Mouse (Mus musculus): ENCODE measurements around the gene Ube2e2. TPM values are rescaled to one million over a fixed set of nuclear protein-coding genes. Genes with fewer than 3 reads are reported as not detected.
"Not testable (repeated sequence)": the region's sequence is repeated elsewhere in the genome, so short reads cannot be mapped to it uniquely, and the experiment has no call there.

The Ube2e2 gene
- total and polyA plus RNA-seq, 2 experiments from 2014 or later = 74.8 to 161 TPM

- Histone ChIP-seq H3K4me3 (ENCODE audit: low read depth, low read length) (no peak overlapping the region), H3K9me3 (ENCODE audit: low read length) (no peaks in the 10 kb centered on the region), H3K27me3 (ENCODE audit: insufficient read depth, low read length) (no peaks in the 10 kb centered on the region), H3K4me1 (ENCODE audit: insufficient read depth) (no peaks in the 10 kb centered on the region), H3K36me3 (ENCODE audit: insufficient read depth) (no peaks in the 10 kb centered on the region), H3K9ac (no peak overlapping the region), H3K4me2 (ENCODE audit: low read depth) (no peak overlapping the region), H3K27ac (ENCODE audit: low read depth, low read length) (no peak overlapping the region)
- TF ChIP-seq CTCF (IDR thresholded peaks at IDR 0.05; ENCODE audit: low read depth) = no peak
- ATAC-seq (no peak), DNase-seq (no peak)
- 57% methylated on average over 3 of the region's 3 CpGs for WGBS
Measured at GRCm38 (mm10) chr14:18678121-18678836, 215.8 kb downstream of the Ube2e2 start.

DNA sequence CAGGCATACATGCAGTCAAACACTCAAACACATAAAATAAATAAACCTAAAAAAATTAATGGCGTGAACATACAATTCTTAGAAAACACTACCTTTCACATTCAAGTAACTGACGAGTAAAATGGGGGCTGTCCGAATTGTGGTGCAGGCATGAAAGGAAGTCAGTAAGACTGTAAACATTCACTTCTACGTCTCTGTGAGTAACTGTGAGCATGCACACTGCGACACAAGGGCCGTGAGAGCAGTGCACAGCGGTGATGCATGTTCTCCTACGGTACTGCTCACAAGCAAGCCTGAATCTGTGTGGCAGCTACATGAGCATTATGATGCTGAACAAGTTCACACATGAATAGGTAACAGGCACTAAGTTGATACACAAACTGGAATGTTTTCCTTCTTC is 223.4 kb downstream of the Ube2e2 start:
- Histone ChIP-seq H3K4me2 (ENCODE audit: low read depth) (no peak overlapping the region), H3K4me3 (ENCODE audit: low read depth, low read length) (no peak overlapping the region), H3K9me3 (ENCODE audit: low read length) (no peaks in the 10 kb centered on the region), H3K27ac (ENCODE audit: low read depth, low read length) (no peak overlapping the region), H3K36me3 (ENCODE audit: insufficient read depth) (no peaks in the 10 kb centered on the region), H3K27me3 (ENCODE audit: insufficient read depth, low read length) (no peaks in the 10 kb centered on the region), H3K9ac (no peak overlapping the region), H3K4me1 (ENCODE audit: insufficient read depth) (no peaks in the 10 kb centered on the region)
- TF ChIP-seq CTCF (IDR thresholded peaks at IDR 0.05; ENCODE audit: low read depth) = no peak
- ATAC-seq (no peak), DNase-seq (no peak)
- WGBS = 89% methylated on average over 8 of the region's 8 CpGs

- Histone ChIP-seq H3K4me1 (ENCODE audit: insufficient read depth) (no peaks in the 10 kb centered on the region), H3K27ac (ENCODE audit: low read depth, low read length) (no peak overlapping the region), H3K36me3 (ENCODE audit: insufficient read depth) (no peaks in the 10 kb centered on the region), H3K27me3 (ENCODE audit: insufficient read depth, low read length) (no peaks in the 10 kb centered on the region), H3K9ac (no peak overlapping the region), H3K4me3 (ENCODE audit: low read depth, low read length) (no peak overlapping the region), H3K4me2 (ENCODE audit: low read depth) (no peak overlapping the region), H3K9me3 (ENCODE audit: low read length) (no peaks in the 10 kb centered on the region)
- 64% methylated on average over 2 of the region's 2 CpGs for WGBS
- ATAC-seq = no peak
- no peak for DNase-seq
- TF ChIP-seq CTCF (IDR thresholded peaks at IDR 0.05; ENCODE audit: low read depth) = no peak
Measured at GRCm38 (mm10) chr14:18669301-18669935, 224.6 kb downstream of the Ube2e2 start.

- 93% methylated on average over 4 of the region's 4 CpGs for WGBS
- H3K9me3 ChIP-seq (ENCODE audit: low read length); H3K4me1 ChIP-seq (ENCODE audit: insufficient read depth); H3K4me2 ChIP-seq (ENCODE audit: low read depth); H3K27ac ChIP-seq (ENCODE audit: low read depth, low read length); H3K4me3 ChIP-seq (ENCODE audit: low read depth, low read length); DNase-seq; H3K27me3 ChIP-seq (ENCODE audit: insufficient read depth, low read length); H3K36me3 ChIP-seq (ENCODE audit: insufficient read depth); ATAC-seq; H3K9ac ChIP-seq: not testable (repeated sequence)
Measured at GRCm38 (mm10) chr14:18668309-18668708, 225.8 kb downstream of the Ube2e2 start.

- H3K4me1 ChIP-seq (ENCODE audit: insufficient read depth) = no peaks in the 10 kb centered on the region
- no peak overlapping the region for H3K27ac ChIP-seq (ENCODE audit: low read depth, low read length)
- H3K4me2 ChIP-seq (ENCODE audit: low read depth) = no peak overlapping the region
- DNase-seq (no peak), ATAC-seq (no peak)
- TF ChIP-seq CTCF (IDR thresholded peaks at IDR 0.05; ENCODE audit: low read depth) = no peak
- no peak overlapping the region for H3K4me3 ChIP-seq (ENCODE audit: low read depth, low read length)
- H3K27me3 ChIP-seq (ENCODE audit: insufficient read depth, low read length) = no peaks in the 10 kb centered on the region
- WGBS = 94% methylated on average over 2 of the region's 2 CpGs
- no peaks in the 10 kb centered on the region for H3K36me3 ChIP-seq (ENCODE audit: insufficient read depth)
- H3K9ac ChIP-seq = no peak overlapping the region
- no peaks in the 10 kb centered on the region for H3K9me3 ChIP-seq (ENCODE audit: low read length)
Measured at GRCm38 (mm10) chr14:18667755-18668154, 226.3 kb downstream of the Ube2e2 start.

DNA sequence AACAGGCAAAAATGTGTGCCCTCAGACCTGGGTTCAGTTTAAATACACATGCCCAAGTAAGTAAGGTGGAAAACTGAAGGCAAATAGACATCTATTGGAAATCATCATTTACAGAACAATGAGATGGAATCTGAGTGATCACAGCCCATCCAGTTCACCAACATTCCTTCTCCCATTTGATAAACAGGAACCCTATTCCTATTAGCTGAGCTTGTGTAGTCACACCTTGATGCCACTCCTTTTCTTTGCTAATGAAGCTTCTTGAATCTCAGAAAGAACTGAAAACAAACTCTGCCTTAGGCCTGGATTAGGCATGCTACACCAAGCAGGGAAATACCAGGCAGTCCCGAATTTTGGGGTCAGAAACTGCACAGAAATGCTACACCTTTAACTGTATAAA is 227.8 kb downstream of the Ube2e2 start:
- Histone ChIP-seq H3K4me3 (ENCODE audit: low read depth, low read length) (no peak overlapping the region), H3K4me1 (ENCODE audit: insufficient read depth) (no peaks in the 10 kb centered on the region), H3K9ac (no peak overlapping the region), H3K36me3 (ENCODE audit: insufficient read depth) (no peaks in the 10 kb centered on the region), H3K9me3 (ENCODE audit: low read length) (no peaks in the 10 kb centered on the region), H3K27ac (ENCODE audit: low read depth, low read length) (no peak overlapping the region), H3K27me3 (ENCODE audit: insufficient read depth, low read length) (no peaks in the 10 kb centered on the region), H3K4me2 (ENCODE audit: low read depth) (no peak overlapping the region)
- no peak for TF ChIP-seq CTCF (IDR thresholded peaks at IDR 0.05; ENCODE audit: low read depth)
- DNase-seq (no peak), ATAC-seq (no peak)
- 76% methylated on average over 1 of the region's 1 CpGs for WGBS

GRCm38 (mm10) chr14:18665267-18666024 is 228.6 kb downstream of the Ube2e2 start:
- H3K4me1 ChIP-seq (ENCODE audit: insufficient read depth) = no peaks in the 10 kb centered on the region
- no peaks in the 10 kb centered on the region for H3K27me3 ChIP-seq (ENCODE audit: insufficient read depth, low read length)
- H3K9ac ChIP-seq = no peak overlapping the region
- H3K9me3 ChIP-seq (ENCODE audit: low read length) = no peaks in the 10 kb centered on the region
- 89% methylated on average over 1 of the region's 1 CpGs for WGBS
- H3K4me2 ChIP-seq (ENCODE audit: low read depth) = no peak overlapping the region
- H3K27ac ChIP-seq (ENCODE audit: low read depth, low read length) = no peak overlapping the region
- no peaks in the 10 kb centered on the region for H3K36me3 ChIP-seq (ENCODE audit: insufficient read depth)
- no peak for TF ChIP-seq CTCF (IDR thresholded peaks at IDR 0.05; ENCODE audit: low read depth)
- DNase-seq (no peak), ATAC-seq (no peak)
- no peak overlapping the region for H3K4me3 ChIP-seq (ENCODE audit: low read depth, low read length)

Measured in forebrain, postnatal 0 days (tissue).